Mouse (Mus musculus): ENCODE measurements around the gene Arhgap9.

Gene Arhgap9

GRCm38 (mm10) chr10:127322669-127323068 is 905 bp downstream of the Arhgap9 start:
- DNase-seq (ENCODE audit: low spot score) = no peak

GRCm38 (mm10) chr10:127323131-127323855 is 1.5 kb downstream of the Arhgap9 start:
- DNase-seq (ENCODE audit: low spot score) = no peak

GRCm38 (mm10) chr10:127324495-127324894 is 2.7 kb downstream of the Arhgap9 start:
- DNase-seq (ENCODE audit: low spot score) = no peak

DNA sequence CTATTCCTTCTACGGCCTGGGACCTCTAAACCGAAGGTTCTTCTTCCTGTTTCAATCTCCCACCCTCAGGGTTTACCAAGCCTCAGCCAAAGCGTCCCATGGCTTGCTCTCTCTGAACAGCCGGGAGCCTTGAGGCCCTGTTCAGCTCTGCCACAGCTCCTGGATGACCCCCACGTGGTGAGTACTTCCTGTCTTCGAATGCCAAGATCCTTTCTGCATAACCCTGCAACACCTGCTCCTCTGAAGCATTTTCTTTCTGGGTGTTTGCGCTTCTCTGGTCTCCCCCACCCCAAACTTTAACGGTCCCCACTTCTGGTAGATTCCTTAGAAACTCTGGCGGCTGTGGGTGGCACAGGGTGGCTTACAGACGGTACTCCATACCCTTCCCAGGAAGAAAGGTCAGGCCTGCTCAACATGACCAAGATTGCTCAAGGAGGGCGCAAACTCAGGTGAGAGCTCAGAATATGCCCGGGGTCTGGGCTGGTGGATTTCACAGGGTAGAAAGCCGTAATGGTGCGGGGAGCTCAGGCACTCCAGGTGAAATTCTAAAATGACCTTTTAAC is 3.8 kb downstream of the Arhgap9 start:
- DNase-seq (ENCODE audit: low spot score) = no peak

DNA sequence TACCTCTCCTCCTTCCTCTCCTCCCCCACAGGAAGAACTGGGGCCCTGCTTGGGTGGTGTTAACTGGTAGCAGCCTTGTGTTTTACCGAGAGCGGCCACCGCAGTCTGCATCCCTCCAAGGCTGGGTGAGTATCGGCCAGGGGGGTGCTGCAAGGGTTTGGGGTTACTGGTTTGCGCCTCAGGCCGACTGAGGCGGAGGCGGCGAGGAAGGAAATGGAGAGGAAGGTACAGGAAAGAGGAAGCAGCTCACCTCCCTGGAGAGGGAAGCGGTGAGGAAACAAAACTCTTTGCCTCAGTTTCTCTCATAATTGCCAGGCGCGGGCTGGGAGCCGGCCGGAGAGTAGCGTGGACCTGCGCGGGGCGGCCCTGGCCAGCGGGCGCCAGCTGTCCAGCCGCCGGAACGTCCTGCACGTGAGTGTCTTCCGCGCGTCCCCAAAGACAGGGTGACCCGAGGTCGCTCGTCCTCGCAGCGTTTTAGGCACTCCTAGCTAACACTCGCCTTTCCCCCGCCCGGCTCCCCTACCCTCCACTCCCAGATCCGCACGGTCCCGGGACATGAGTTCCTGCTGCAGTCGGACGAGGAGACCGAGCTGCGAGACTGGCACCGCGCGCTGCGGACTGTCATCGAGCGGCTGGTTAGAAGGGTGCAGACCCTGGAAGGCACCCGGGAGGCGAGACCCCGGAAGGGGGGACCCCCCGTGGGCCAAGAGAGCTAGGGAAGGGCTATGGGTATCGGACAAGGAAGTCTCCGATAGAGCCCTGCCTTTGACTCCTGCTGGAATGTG is 4.4 kb downstream of the Arhgap9 start:
- DNase-seq (ENCODE audit: low spot score) = peak; percentile 28

- DNase-seq (ENCODE audit: low spot score) = peak; percentile 40
Observed at GRCm38 (mm10) chr10:127326828-127327227, 5.1 kb downstream of the Arhgap9 start.

DNA sequence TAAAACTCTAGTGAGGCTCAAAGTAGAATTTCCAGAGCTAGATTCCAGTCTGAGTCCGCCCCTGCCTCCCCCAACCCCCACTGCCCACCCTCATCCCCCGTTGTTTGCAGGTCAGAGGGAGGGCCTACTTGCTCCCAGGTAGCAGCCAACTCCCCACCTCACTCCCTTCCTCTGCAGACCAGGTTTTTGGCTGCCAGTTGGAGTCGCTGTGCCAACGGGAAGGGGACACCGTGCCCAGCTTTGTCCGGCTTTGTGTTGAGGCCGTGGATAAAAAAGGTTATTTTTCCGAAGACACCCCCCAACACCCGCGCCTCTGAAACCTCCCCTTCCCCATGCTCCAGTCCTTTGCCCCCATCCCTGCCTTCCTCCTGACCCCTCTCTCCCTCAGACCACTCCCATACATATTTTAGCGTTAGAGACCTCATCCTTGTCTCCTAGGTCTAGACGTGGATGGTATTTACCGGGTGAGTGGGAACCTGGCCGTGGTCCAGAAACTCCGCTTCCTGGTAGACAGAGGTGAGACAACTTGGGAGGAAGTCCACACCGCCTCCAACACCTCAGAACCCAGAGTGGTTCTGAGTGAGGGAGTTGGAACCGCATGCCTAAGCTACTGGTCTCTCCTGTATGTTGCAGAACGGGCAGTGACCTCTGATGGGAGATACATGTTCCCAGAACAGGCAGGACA is 5.8 kb downstream of the Arhgap9 start:
- no peak for DNase-seq (ENCODE audit: low spot score)

DNA sequence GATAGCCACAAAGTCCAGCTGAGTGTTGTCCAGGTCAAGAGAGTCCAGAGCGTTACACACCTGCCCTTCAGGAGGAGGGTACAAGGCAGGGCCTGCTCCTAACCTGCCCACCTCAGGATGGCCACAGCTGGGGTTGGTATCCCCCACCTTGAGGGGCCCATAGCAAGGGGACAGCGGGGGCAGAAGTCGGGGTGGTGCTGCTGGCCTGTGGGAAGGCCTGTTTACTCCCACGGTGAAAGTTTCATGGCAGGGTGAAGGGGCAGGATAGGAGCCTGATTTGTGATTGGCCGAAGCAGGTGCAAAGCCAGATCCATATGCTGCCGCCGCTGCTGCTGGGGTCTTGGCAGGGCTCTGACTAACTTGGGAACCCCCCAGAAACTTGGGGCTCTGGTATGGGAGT is 8.4 kb downstream of the Arhgap9 start:
- no peak for DNase-seq (ENCODE audit: low spot score)

DNA sequence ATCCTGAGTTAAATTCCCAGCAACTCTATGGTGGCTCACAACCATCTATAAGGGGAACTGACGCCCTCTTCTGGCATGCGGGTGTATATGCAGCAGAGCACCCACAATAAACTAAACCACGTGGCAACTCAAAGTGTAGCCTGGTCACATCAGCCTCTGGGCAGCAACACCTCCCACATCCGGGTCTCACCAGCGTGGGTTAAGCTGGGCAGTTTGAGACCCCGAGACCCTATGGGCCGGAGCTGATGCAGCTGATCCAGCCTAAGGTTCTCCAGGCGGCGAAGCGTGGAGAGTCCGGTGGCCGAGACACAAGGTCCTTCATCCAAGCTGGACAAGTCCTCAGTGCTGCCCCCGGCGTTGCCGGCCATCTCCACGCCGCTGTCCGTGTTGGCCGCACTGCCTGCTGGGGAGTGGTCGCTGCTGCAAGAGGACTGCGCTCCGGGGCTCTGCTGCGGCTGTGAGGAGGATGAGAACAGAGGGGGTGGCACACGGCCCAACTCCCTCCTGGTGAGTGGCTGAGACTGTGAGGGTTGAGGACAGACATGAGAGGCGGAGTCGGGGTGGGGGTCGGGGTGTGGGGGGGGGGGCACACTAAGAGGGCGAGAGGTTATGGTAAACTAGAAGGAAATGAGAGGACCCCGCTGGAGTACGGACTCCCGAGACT is 10.6 kb downstream of the Arhgap9 start:
- DNase-seq (ENCODE audit: low spot score) = no peak

DNA sequence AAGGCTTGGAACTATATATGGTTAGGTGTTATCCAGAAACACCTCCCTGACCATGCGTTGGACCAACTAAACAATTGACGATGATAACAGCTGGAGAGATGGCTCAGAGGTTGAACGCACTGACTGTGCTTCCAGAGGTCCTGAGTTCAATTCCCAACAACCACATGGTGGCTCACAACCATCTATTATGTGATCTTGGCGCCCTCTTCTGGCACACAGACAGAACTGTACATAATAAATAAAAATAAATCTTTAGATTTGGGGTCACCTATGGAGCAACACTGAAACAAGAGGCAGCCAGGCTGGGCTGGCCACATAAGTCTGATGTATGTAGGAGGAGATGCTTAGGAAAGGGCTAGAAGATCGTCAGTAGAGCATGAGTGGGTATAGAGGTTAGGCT is 11.4 kb downstream of the Arhgap9 start:
- DNase-seq (ENCODE audit: low spot score) = no peak

DNA sequence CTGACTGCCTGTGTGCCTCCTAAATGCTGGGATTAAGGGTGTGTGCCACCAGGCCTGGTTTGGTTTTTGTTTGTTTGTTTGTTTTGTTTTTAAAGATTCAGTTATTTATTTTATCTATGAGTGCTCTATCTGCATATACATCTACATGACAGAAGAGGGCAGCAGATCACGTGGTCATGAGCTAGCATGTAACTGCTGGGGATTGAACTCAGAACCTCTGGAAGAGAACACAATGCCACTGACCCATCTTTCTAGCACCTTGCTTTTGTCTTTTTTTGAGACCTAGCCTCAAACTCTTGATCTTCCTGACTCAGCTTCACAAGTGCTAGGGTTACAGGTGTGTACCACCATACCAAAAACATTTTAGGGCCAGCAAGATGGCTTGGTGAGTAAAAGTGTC is 13.5 kb downstream of the Arhgap9 start:
- no peak for DNase-seq (ENCODE audit: low spot score)

GRCm38 (mm10) chr10:127336952-127337351 is 15.2 kb downstream of the Arhgap9 start:
- no peak for DNase-seq (ENCODE audit: low spot score)

DNA sequence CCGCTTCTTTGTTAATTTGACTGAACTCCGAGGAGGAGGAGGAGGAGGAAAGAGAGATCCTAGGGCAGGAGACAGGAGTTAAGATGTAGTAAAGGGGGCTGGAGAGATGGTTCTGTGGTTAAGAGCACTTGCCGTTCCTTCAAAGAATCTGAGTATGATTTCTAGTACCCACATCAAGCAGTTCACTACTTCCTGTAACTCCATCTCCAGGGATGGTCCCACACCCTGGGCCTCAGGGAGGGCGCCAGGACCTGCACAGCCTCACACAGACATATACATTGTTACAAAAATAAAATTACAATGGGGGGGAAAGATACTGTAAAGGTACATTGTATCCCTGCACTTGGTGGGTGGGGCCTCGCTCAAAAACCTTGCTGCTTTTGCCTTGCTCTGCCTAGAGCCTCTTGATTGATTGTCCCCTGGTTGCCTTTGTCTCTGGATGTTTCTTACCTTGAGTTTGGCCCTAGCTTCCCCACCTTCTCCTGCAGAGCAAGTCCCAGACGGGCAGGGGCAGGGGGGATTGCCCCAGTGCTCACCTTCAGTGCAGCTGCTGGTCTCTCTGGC is 15.9 kb downstream of the Arhgap9 start:
- DNase-seq (ENCODE audit: low spot score) = no peak

- DNase-seq (ENCODE audit: low spot score) = peak; percentile 78
Observed at GRCm38 (mm10) chr10:127338930-127339682, 17.3 kb downstream of the Arhgap9 start.

DNA sequence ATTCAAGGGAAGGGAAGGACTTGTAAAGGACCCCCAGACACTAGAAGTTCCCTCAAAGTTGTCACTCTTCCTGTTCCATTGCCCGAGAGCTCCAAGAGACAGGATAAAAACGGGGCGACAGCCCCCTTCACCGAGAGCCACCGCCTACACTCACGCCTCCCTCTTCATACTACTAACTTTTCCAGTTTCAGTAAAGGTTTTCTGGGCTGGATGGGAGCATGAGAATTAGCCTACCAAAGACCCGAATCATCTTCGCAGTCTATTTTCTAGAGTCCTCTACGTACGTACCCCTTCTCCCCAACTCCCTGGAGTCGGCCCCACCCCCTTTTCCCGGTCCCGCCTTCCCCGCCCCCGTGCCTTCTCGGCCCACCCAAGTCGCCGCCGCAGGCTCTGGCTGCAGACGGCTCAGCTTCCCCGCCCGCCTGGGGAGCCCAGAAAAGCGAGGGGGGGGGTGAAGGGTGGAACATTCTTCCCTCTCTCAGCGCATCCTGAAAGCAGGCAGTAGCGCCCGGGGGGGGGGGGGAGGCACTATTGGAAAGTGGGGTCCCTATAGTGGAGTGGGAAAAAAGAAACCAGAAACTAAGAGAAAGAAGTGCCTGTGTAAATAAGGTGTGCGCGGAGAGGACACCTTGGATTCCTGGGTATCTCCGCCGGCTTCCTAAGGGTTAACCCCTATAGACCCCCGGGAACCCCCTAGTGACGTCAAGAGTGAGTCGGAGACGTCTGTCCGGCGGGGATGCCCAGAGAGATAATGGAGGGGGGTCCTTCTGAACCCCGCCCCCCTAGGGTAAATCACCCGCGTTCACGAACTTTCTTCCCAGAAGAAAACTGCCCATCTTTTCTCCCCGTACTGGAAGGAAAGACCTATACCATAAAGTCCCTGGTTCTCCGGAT is 18.2 kb downstream of the Arhgap9 start:
- DNase-seq (ENCODE audit: low spot score) = peak; percentile 52

DNA sequence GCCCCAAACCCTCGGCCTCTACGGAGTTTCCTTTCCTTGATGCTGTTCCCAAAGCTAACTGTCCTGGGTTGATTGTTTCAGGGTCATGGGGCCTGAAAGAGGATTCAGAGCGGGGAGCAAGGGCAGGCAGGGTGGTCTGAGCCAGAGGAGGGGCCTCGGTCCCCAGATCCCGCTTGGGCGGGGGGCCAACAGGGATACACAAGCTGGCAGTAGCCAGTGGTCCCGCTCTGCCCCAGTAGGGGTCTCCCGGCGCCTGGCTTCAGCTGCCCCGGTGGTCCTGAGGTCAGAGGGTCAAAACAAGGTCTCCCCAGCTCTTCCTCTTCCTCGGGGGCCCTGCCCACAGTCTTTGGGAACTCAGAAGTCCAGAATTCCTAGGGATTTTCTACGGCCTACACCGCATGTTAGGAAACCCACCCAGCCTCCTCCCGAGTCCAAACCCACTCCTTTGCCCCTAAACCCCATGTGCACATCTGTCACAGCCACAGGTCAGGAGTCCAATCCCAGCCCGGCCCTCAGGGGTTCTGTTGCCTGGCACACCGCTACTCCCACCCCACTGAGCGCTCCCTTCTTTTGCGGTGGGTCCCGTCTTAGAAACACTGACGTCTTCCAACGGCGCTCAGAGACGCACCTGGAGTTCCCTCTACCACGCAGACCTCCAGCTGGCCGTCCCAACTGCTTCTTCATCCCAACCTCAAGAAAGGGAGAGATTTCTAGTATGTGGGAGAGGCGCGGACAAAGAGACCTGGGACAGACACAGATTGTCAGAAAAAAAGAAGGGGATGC is 19.0 kb downstream of the Arhgap9 start:
- DNase-seq (ENCODE audit: low spot score) = no peak

DNA sequence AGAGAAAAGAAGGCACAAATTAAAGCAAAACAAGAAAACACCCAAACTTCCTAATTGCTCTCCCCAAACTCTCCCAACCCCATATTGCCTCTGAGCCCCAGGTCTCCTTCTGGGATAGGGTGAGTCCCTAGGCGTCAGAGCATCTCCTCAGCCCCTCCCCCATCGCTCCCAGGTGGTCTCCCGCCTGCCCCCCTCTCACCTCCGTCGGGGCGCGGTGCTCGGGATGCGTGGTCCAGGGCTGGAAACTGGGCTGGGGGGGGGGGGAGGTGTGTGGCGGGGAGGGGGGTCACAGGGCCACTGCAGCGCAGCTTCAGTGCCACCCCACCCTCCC is 19.6 kb downstream of the Arhgap9 start:
- DNase-seq (ENCODE audit: low spot score) = no peak

DNA sequence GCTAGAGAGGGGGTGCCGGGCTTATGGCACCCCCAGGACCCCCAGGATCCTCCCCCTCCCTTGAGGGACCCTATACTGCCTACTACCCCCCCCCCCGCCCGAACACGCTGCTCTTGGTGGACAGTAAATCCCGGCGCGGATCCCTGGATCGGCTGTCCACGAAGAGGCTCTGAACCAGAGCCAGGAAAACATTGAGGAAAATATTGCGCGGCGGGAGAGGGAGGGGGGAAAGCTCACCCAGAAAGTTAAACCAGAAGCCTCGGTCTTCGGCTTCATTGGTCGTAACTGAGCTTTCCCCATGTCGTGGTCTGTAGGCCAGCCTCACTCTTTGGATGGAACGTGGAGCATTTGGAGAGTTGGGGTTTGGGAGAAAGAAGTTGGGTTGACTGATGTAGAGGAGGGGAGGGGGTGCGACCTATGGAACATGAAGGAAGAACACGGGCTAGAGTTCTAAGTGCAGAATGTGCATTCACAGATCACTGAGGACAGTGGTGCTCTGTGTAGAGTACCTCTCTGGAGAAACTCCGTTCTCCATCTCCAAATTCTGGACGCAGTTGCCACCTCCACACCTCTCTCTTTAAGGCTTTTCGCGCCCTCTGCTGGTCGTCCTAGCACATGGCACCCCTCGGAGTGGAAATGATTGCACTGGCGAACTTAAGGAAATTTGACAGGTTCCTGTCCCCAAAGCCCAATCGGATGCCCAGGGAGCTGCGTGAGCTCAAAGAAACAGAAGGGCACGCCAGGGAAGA is 20.3 kb downstream of the Arhgap9 start, which contains the start of gene Gli1:
Gene Gli1, minus strand, starts transcription at position 84 of the 749 bp plus-strand sequence.
- DNase-seq (ENCODE audit: low spot score) = peak; percentile 86
